Mouse (Mus musculus): Measurements from ENCODE around the gene Ifitm6.
"Not testable (repeated sequence)": the region's sequence is repeated elsewhere in the genome, so short reads cannot be mapped to it uniquely, and the experiment has no call there.

Gene Ifitm6

GRCm38 (mm10) chr7:141008938-141009660, 8.6 kb downstream of the Ifitm6 start:
- peak; percentile 46 for DNase-seq (ENCODE audit: low spot score)

- DNase-seq (ENCODE audit: low spot score), result no peak
Observed at GRCm38 (mm10) chr7:141008312-141008761, 9.4 kb downstream of the Ifitm6 start.

- no peak for DNase-seq (ENCODE audit: low spot score)
Observed at GRCm38 (mm10) chr7:141006914-141007313, 10.8 kb downstream of the Ifitm6 start.

- DNase-seq (ENCODE audit: low spot score), result no peak
Observed at GRCm38 (mm10) chr7:141006446-141006845, 11.3 kb downstream of the Ifitm6 start.

GRCm38 (mm10) chr7:141003248-141004010, 14.3 kb downstream of the Ifitm6 start:
- no peak for DNase-seq (ENCODE audit: low spot score)

- DNase-seq (ENCODE audit: low spot score), result no peak
Observed at GRCm38 (mm10) chr7:141000881-141001708, 16.6 kb downstream of the Ifitm6 start.

- no peak for DNase-seq (ENCODE audit: low spot score)
Observed at GRCm38 (mm10) chr7:140998853-140999700, 18.6 kb downstream of the Ifitm6 start.

GRCm38 (mm10) chr7:140997817-140998216, 19.9 kb downstream of the Ifitm6 start:
- no peak for DNase-seq (ENCODE audit: low spot score)

GRCm38 (mm10) chr7:140991117-140991689, 26.5 kb downstream of the Ifitm6 start:
- no peak for DNase-seq (ENCODE audit: low spot score)

- no peak for DNase-seq (ENCODE audit: low spot score)
Observed at GRCm38 (mm10) chr7:140990622-140991021, 27.1 kb downstream of the Ifitm6 start.

- no peak for DNase-seq (ENCODE audit: low spot score)
Observed at GRCm38 (mm10) chr7:140990185-140990584, 27.5 kb downstream of the Ifitm6 start.

GRCm38 (mm10) chr7:140989022-140989421, 28.7 kb downstream of the Ifitm6 start:
- DNase-seq (ENCODE audit: low spot score), result no peak

GRCm38 (mm10) chr7:140987182-140988138, 30.3 kb downstream of the Ifitm6 start:
- no peak for DNase-seq (ENCODE audit: low spot score)

GRCm38 (mm10) chr7:140982971-140983370, 34.8 kb downstream of the Ifitm6 start:
- no peak for DNase-seq (ENCODE audit: low spot score)

GRCm38 (mm10) chr7:140981704-140982103, 36.0 kb downstream of the Ifitm6 start:
- no peak for DNase-seq (ENCODE audit: low spot score)

- not testable (repeated sequence) for DNase-seq (ENCODE audit: low spot score)
Observed at GRCm38 (mm10) chr7:140976720-140977119, 41.0 kb downstream of the Ifitm6 start.

GRCm38 (mm10) chr7:140975465-140975864, 42.3 kb downstream of the Ifitm6 start:
- no peak for DNase-seq (ENCODE audit: low spot score)

GRCm38 (mm10) chr7:140974940-140975339, 42.8 kb downstream of the Ifitm6 start:
- DNase-seq (ENCODE audit: low spot score), result no peak

- DNase-seq (ENCODE audit: low spot score), result no peak
Observed at GRCm38 (mm10) chr7:140973396-140974165, 44.1 kb downstream of the Ifitm6 start.

All from ovary, adult 18-20 months (tissue).